Mouse (Mus musculus) layer of hippocampus, postnatal 14 days (tissue): Measurements from ENCODE around the gene Pde4dip. TPM values are rescaled to one million over a fixed set of nuclear protein-coding genes. Genes with fewer than 3 reads are reported as not detected.
A peak's percentile ranks its signal among the peaks of the same experiment; 100 is the strongest.

Source experiments
- DNase-seq, 2 experiments: peaks; one replicate each; pipeline ENCODE4 v3.0.0; 2021 to 2022; ENCODE audit warnings: low spot score in 2 of 2, mixed read lengths in 1 of 2
- microRNA-seq, 2 experiments: library from miRNA; unstranded; fragments of <30 nt; microRNA quantifications; one replicate each; pipeline ENCODE4 v1.2.0; 2021
- total RNA-seq, 2 experiments: library from RNA; stranded (reverse); gene quantifications; 2 replicates each; pipeline ENCODE4 v1.2.3; 2021

Gene Pde4dip
- total RNA-seq, 2 experiments from 2014 or later, result 214 to 250 TPM

GRCm38 (mm10) chr3:97657655-97658411, 230.7 kb downstream of the Pde4dip start, which contains the start of gene Prkab2:
TSS of gene Prkab2 (plus strand) at chr3:97658193.
- peak; percentile 98 to 99 for DNase-seq

- DNase-seq, result no peak
Measured at GRCm38 (mm10) chr3:97654901-97655300, 233.6 kb downstream of the Pde4dip start.

GRCm38 (mm10) chr3:97653781-97654180, 234.7 kb downstream of the Pde4dip start:
- DNase-seq, result no peak

GRCm38 (mm10) chr3:97651604-97652003, 236.9 kb downstream of the Pde4dip start:
- no peak for DNase-seq

- no peak for DNase-seq
Measured at GRCm38 (mm10) chr3:97649469-97649868, 239.0 kb downstream of the Pde4dip start.

GRCm38 (mm10) chr3:97649022-97649421, 239.5 kb downstream of the Pde4dip start:
- DNase-seq, result no peak

- no peak for DNase-seq
Measured at GRCm38 (mm10) chr3:97648518-97648917, 240.0 kb downstream of the Pde4dip start.

- DNase-seq, result no peak
Measured at GRCm38 (mm10) chr3:97642001-97642400, 246.5 kb downstream of the Pde4dip start.

- no peak for DNase-seq
Measured at GRCm38 (mm10) chr3:97641396-97641795, 247.1 kb downstream of the Pde4dip start.

Small RNA genes within 50 kb of the gene (microRNA-seq; reads per million reads assigned to microRNA genes)
- 0 reads per million in 2 experiments for gene Mir7225

Other genes with a start within 250 kb of the Pde4dip start
- 10 to 100 TPM; 36.5 to 38.2 TPM for gene Prkab2, start 230.5 kb downstream of the Pde4dip start, total RNA-seq
- gene Gm17651, start 214.0 kb downstream of the Pde4dip start, total RNA-seq, result not detected
- gene Sec22b, start 12.5 kb upstream of the Pde4dip start, total RNA-seq, result 10 to 100 TPM; 66.7 to 68.1 TPM
- 10 to 100 TPM; 27.4 to 31.3 TPM for gene Notch2, start 124.8 kb upstream of the Pde4dip start, total RNA-seq